Mouse (Mus musculus) T-cell, adult 2 months (primary cell): ENCODE results near the gene Trim58.

ENCODE experiments used
- DNase-seq: peaks from one replicate; pipeline ENCODE4 v3.0.0; 2022; ENCODE audit warnings: low spot score

The Trim58 gene

GRCm38 (mm10) chr11:58655151-58655550, 14.9 kb downstream of the Trim58 start:
- no peak for DNase-seq

- no peak for DNase-seq
Measured at GRCm38 (mm10) chr11:58658596-58658995, 18.3 kb downstream of the Trim58 start, which contains the start of gene Olfr322. TSS of gene Olfr322 (plus strand) at chr11:58658782.

GRCm38 (mm10) chr11:58669252-58669651, 29.0 kb downstream of the Trim58 start:
- DNase-seq: no peak

GRCm38 (mm10) chr11:58671825-58672224, 31.6 kb downstream of the Trim58 start:
- no peak for DNase-seq

GRCm38 (mm10) chr11:58680799-58681198, 40.5 kb downstream of the Trim58 start, which contains the start of gene Olfr320:
TSS of gene Olfr320 (plus strand) at chr11:58681099.
- no peak for DNase-seq

GRCm38 (mm10) chr11:58698862-58699261, 58.6 kb downstream of the Trim58 start, which contains the start of gene Olfr319:
TSS of gene Olfr319 (plus strand) at chr11:58699162.
- DNase-seq: no peak
